Mouse (Mus musculus) mouse trophoblast stem cell (cell line): ENCODE data around the gene Anln.
"Not testable (repeated sequence)": the region's sequence is repeated elsewhere in the genome, so short reads cannot be mapped to it uniquely, and the experiment has no call there.

Experiments
- in situ Hi-C, 2 experiments: fragments of 300-500 bp; cut with MseI, MboI; formaldehyde crosslinking; loops; 2 replicates in 1 of 2; 3 replicates in 1 of 2; pipeline ENCODE4 v1.15.1; 2025

Gene Anln

GRCm38 (mm10) chr9:22389021-22389476 lies at the start of gene Anln:
Anln (minus strand) TSS chr9:22389188.
- in situ Hi-C loops, result no loop called here

GRCm38 (mm10) chr9:22434101-22434500 lies 45.1 kb upstream of the Anln start:
- in situ Hi-C loops, result no loop called here

- in situ Hi-C loops, result no loop called here
Observed at GRCm38 (mm10) chr9:22433221-22433620, 44.2 kb upstream of the Anln start.

- in situ Hi-C loops, result no loop called here
Observed at GRCm38 (mm10) chr9:22430315-22430840, 41.4 kb upstream of the Anln start.

- in situ Hi-C loops, result no loop called here
Observed at GRCm38 (mm10) chr9:22429533-22430241, 40.7 kb upstream of the Anln start.

GRCm38 (mm10) chr9:22428666-22429410 lies 39.9 kb upstream of the Anln start:
- in situ Hi-C loops, result no loop called here

- in situ Hi-C loops, result no loop called here
Observed at GRCm38 (mm10) chr9:22428028-22428665, 39.2 kb upstream of the Anln start.

DNA sequence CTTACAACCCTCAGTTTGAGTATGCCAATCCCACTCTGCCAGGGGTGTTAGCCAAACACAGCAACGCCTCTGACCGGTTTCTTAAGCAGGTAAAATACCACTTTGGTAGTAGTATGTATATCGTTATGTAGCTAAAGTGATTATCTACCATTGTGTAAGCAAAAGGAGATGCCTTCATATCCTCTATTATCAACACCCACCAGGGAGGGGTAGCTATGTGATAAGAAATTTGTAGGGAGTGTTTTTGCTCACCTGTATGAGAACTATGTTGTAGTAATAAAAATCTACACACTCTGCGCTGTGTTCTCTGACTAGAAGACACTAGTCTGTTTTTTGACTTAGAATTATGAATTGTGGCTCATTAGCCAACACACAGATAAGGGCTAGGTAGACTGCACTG lies 35.7 kb upstream of the Anln start:
- in situ Hi-C loops, result no loop called here

- in situ Hi-C loops, result no loop called here
Observed at GRCm38 (mm10) chr9:22424196-22424595, 35.2 kb upstream of the Anln start.

DNA sequence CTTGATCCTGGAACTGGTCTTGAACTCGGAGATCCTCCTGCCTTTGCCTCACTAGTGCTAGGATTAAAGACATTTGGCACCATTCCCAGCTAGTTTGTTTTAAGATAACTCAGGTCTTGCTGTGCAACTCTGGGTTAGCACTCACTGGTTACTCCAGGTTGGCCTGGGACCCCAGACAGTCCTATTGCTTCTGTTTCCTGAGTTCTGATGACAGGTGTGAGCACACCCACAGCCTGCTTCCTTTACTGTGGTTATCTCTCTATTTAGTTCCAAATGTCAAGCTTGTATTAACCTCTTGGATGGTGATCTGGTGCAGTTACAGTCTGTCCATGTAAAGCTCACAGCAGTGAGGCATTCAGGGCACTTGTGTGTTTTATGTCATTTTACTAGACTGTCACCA lies 34.5 kb upstream of the Anln start:
- in situ Hi-C loops, result no loop called here

GRCm38 (mm10) chr9:22422559-22422958 lies 33.6 kb upstream of the Anln start:
- in situ Hi-C loops, result no loop called here

DNA sequence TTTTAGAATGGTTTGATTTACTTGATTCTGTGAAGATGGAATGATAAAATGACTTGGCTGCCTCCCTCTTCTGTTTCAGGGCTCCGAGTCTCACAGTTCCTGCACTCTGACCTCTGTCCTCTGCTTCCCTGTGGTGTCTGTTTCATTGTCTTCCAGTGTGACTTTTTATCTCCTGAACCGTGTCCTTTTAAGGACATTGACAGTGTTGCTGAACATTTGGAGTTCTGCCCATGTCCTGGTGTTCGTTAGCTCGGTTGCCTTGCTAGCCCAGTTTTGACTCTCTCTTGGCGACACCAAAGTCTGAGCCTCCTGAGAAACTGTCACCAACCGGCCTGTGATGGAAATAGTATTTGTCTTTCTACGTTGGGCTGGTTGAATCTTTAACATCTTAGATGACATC lies 31.5 kb upstream of the Anln start:
- in situ Hi-C loops, result no loop called here

GRCm38 (mm10) chr9:22419877-22420276 lies 30.9 kb upstream of the Anln start:
- in situ Hi-C loops, result no loop called here

- in situ Hi-C loops, result no loop called here
Observed at GRCm38 (mm10) chr9:22417547-22417946, 28.6 kb upstream of the Anln start.

GRCm38 (mm10) chr9:22416187-22416586 lies 27.2 kb upstream of the Anln start:
- in situ Hi-C loops, result no loop called here

DNA sequence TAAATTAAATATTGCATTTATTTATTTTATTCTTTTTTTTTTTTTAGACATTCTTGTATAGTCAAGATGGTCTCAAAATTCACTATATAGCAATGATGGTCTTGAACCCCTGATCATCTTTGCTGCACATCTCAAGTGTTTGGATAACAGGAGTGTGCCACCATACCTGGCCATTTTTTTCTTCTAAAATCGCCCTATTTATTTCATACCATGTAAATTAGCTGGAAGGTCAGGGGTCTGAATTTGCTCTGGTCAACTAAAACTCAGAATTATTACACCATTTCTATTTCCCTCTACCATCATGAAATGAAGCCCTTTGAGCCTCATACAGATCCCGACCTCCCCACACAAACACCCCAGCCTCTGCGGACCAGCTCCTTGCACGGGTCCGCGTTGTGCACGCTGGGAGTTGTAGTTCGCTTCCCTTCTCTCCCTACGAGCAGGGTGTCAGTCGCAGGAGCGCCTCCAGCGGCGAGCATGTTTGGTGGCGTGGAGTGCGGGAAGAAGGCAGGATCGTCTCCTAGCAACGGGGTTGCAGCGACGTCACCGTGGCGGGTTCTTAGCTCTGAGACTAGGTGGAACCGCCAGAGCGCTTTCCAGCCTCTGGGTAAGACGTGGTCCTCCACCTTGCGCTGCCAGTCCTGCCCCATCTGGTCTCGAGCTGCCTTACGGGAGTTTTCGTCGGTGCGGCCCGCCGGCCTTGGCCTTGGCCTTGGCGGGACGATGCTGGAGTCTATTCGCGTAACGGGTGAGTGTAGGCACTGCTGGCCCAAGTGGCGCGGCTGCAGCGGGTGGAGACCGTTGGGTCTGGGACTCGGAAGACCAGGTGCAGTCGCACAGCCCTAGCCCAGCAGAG lies 22.2 kb upstream of the Anln start, which contains the start of gene 9530077C05Rik:
Gene 9530077C05Rik, plus strand, starts transcription at position 512 of the 856 bp plus-strand sequence.
- in situ Hi-C loops, result no loop called here

- in situ Hi-C loops, result no loop called here
Observed at GRCm38 (mm10) chr9:22409501-22409900, 20.5 kb upstream of the Anln start.

DNA sequence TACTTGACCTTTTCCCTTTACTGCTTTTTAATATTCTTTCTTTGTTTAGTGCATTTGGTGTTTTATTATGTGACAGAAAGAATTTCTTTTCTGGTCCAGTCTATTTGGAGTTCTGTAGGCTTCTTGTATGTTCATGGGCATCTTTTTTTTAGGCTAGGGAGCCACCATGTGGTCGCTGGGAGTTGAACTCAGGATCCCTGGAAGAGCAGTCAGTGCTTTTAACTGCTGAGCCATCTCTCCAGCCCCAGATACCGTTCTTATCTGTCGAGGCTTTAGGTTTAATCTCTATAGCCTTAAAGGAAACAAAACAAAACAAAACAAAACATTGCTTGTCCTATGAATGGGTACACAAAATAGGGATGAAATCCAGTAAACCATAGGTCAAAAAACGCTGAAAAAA lies 19.4 kb upstream of the Anln start:
- in situ Hi-C loops, result not testable (repeated sequence)

- in situ Hi-C loops, result not testable (repeated sequence)
Observed at GRCm38 (mm10) chr9:22407633-22408032, 18.6 kb upstream of the Anln start.

DNA sequence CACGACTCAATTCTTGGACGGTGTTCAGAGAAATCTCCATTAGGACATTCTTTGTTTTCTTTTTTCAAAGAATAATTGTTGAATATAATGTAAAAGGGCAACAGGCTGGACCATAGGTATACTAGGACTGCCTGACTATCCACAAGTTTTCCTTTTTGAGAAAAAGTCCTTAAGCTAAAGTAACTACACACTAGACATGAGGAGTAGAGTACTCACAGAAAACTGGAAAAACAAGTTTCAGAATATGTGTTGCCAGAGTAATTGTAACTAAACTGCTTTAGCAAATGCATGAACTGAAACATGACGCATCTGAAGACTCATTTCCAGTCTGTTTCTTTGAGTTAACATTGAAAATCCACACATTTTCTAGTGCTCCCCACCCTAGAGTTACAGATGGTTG lies 16.4 kb upstream of the Anln start:
- in situ Hi-C loops, result no loop called here

- in situ Hi-C loops, result not testable (repeated sequence)
Observed at GRCm38 (mm10) chr9:22403501-22403900, 14.5 kb upstream of the Anln start.
